Mouse (Mus musculus): Measurements from ENCODE around the gene Pthlh. TPM values are rescaled to one million over a fixed set of nuclear protein-coding genes. Genes with fewer than 3 reads are reported as not detected.
A peak's percentile ranks its signal among the peaks of the same experiment; 100 is the strongest.
"Not testable (repeated sequence)": the region's sequence is repeated elsewhere in the genome, so short reads cannot be mapped to it uniquely, and the experiment has no call there.

Pthlh gene
- 0.16 and 0.18 TPM in 2 replicates for polyA plus RNA-seq (2014; fragmentation: Nextera tagmentation; extraction: Ambion mirVana)

GRCm38 (mm10) chr6:147263587-147264565, at the start of gene Pthlh:
TSS of gene Pthlh (minus strand) at chr6:147264183.
- 1% methylated on average over 65 of the region's 68 CpGs for WGBS
- ATAC-seq (replicated peaks; ENCODE audit: low FRiP score) (peak; percentile 66), DNase-seq (ENCODE audit: low spot score) (peak; percentile 54)
- H3K4me1 ChIP-seq (replicated peaks; ENCODE audit: control insufficient read depth, insufficient read depth, low read length): no peaks in the 10 kb centered on the region
- no peak within 1 kb of the TSS for H3K9ac ChIP-seq (ENCODE audit: low read depth, low read length)
- peak within 1 kb of the TSS; percentile 66 for H3K4me2 ChIP-seq
- H3K9me3 ChIP-seq (ENCODE audit: control insufficient read depth, low read length): no peaks in the 10 kb centered on the region
- H3K4me3 ChIP-seq (ENCODE audit: low read depth, low read length): peak within 1 kb of the TSS; percentile 41
- H3K27ac ChIP-seq (ENCODE audit: low read depth, low read length): no peak within 1 kb of the TSS
- peaks cover 46% of the 10 kb centered on the region for H3K27me3 ChIP-seq (replicated peaks; ENCODE audit: control insufficient read depth, insufficient read depth, low read length)
- no peaks in the 10 kb centered on the region for H3K36me3 ChIP-seq (ENCODE audit: control insufficient read depth, insufficient read depth, low read length)

GRCm38 (mm10) chr6:147313331-147313730, 49.3 kb upstream of the Pthlh start:
- Histone ChIP-seq H3K9ac (ENCODE audit: low read depth, low read length) (no peak overlapping the region), H3K36me3 (ENCODE audit: control insufficient read depth, insufficient read depth, low read length) (no peaks in the 10 kb centered on the region), H3K9me3 (ENCODE audit: control insufficient read depth, low read length) (no peaks in the 10 kb centered on the region), H3K27me3 (replicated peaks; ENCODE audit: control insufficient read depth, insufficient read depth, low read length) (no peaks in the 10 kb centered on the region), H3K4me3 (ENCODE audit: low read depth, low read length) (no peak overlapping the region), H3K27ac (ENCODE audit: low read depth, low read length) (no peak overlapping the region), H3K4me1 (replicated peaks; ENCODE audit: control insufficient read depth, insufficient read depth, low read length) (no peaks in the 10 kb centered on the region), H3K4me2 (no peak overlapping the region)
- ATAC-seq (replicated peaks; ENCODE audit: low FRiP score) (no peak), DNase-seq (ENCODE audit: low spot score) (no peak)

- Histone ChIP-seq H3K9me3 (ENCODE audit: control insufficient read depth, low read length) (no peaks in the 10 kb centered on the region), H3K4me3 (ENCODE audit: low read depth, low read length) (no peak overlapping the region), H3K36me3 (ENCODE audit: control insufficient read depth, insufficient read depth, low read length) (no peaks in the 10 kb centered on the region), H3K9ac (ENCODE audit: low read depth, low read length) (no peak overlapping the region), H3K4me2 (no peak overlapping the region), H3K27ac (ENCODE audit: low read depth, low read length) (no peak overlapping the region), H3K27me3 (replicated peaks; ENCODE audit: control insufficient read depth, insufficient read depth, low read length) (no peaks in the 10 kb centered on the region), H3K4me1 (replicated peaks; ENCODE audit: control insufficient read depth, insufficient read depth, low read length) (no peaks in the 10 kb centered on the region)
- DNase-seq (ENCODE audit: low spot score): no peak
- 77% methylated on average over 7 of the region's 7 CpGs for WGBS
- no peak for ATAC-seq (replicated peaks; ENCODE audit: low FRiP score)
Observed at GRCm38 (mm10) chr6:147310435-147310978, 46.5 kb upstream of the Pthlh start.

GRCm38 (mm10) chr6:147310035-147310434, 46.1 kb upstream of the Pthlh start:
- Histone ChIP-seq H3K9ac (ENCODE audit: low read depth, low read length) (no peak overlapping the region), H3K4me3 (ENCODE audit: low read depth, low read length) (no peak overlapping the region), H3K36me3 (ENCODE audit: control insufficient read depth, insufficient read depth, low read length) (no peaks in the 10 kb centered on the region), H3K4me2 (no peak overlapping the region), H3K27me3 (replicated peaks; ENCODE audit: control insufficient read depth, insufficient read depth, low read length) (no peaks in the 10 kb centered on the region), H3K9me3 (ENCODE audit: control insufficient read depth, low read length) (no peaks in the 10 kb centered on the region), H3K27ac (ENCODE audit: low read depth, low read length) (no peak overlapping the region), H3K4me1 (replicated peaks; ENCODE audit: control insufficient read depth, insufficient read depth, low read length) (no peaks in the 10 kb centered on the region)
- WGBS: 79% methylated on average over 4 of the region's 4 CpGs
- DNase-seq (ENCODE audit: low spot score) (no peak), ATAC-seq (replicated peaks; ENCODE audit: low FRiP score) (no peak)

- 78% methylated on average over 4 of the region's 9 CpGs for WGBS
- H3K9me3 ChIP-seq (ENCODE audit: control insufficient read depth, low read length); H3K27ac ChIP-seq (ENCODE audit: low read depth, low read length); ATAC-seq (replicated peaks; ENCODE audit: low FRiP score); H3K36me3 ChIP-seq (ENCODE audit: control insufficient read depth, insufficient read depth, low read length); H3K4me1 ChIP-seq (replicated peaks; ENCODE audit: control insufficient read depth, insufficient read depth, low read length); H3K4me3 ChIP-seq (ENCODE audit: low read depth, low read length); DNase-seq (ENCODE audit: low spot score); H3K27me3 ChIP-seq (replicated peaks; ENCODE audit: control insufficient read depth, insufficient read depth, low read length); H3K4me2 ChIP-seq; H3K9ac ChIP-seq (ENCODE audit: low read depth, low read length): not testable (repeated sequence)
Observed at GRCm38 (mm10) chr6:147304236-147304635, 40.3 kb upstream of the Pthlh start.

- DNase-seq (ENCODE audit: low spot score) (no peak), ATAC-seq (replicated peaks; ENCODE audit: low FRiP score) (no peak)
- WGBS: 80% methylated on average over 5 of the region's 5 CpGs
- H3K36me3 ChIP-seq (ENCODE audit: control insufficient read depth, insufficient read depth, low read length): no peaks in the 10 kb centered on the region
- no peak overlapping the region for H3K4me2 ChIP-seq
- H3K9ac ChIP-seq (ENCODE audit: low read depth, low read length): no peak overlapping the region
- H3K27ac ChIP-seq (ENCODE audit: low read depth, low read length): no peak overlapping the region
- no peaks in the 10 kb centered on the region for H3K9me3 ChIP-seq (ENCODE audit: control insufficient read depth, low read length)
- H3K27me3 ChIP-seq (replicated peaks; ENCODE audit: control insufficient read depth, insufficient read depth, low read length): no peaks in the 10 kb centered on the region
- H3K4me1 ChIP-seq (replicated peaks; ENCODE audit: control insufficient read depth, insufficient read depth, low read length): no peaks in the 10 kb centered on the region
- no peak overlapping the region for H3K4me3 ChIP-seq (ENCODE audit: low read depth, low read length)
Observed at GRCm38 (mm10) chr6:147299607-147300006, 35.6 kb upstream of the Pthlh start.

GRCm38 (mm10) chr6:147279309-147279708, 15.3 kb upstream of the Pthlh start:
- no peak overlapping the region for H3K9ac ChIP-seq (ENCODE audit: low read depth, low read length)
- H3K27ac ChIP-seq (ENCODE audit: low read depth, low read length): no peak overlapping the region
- 67% methylated on average over 5 of the region's 5 CpGs for WGBS
- no peaks in the 10 kb centered on the region for H3K27me3 ChIP-seq (replicated peaks; ENCODE audit: control insufficient read depth, insufficient read depth, low read length)
- ATAC-seq (replicated peaks; ENCODE audit: low FRiP score): no peak
- H3K4me1 ChIP-seq (replicated peaks; ENCODE audit: control insufficient read depth, insufficient read depth, low read length): no peaks in the 10 kb centered on the region
- DNase-seq (ENCODE audit: low spot score): no peak
- H3K9me3 ChIP-seq (ENCODE audit: control insufficient read depth, low read length): no peaks in the 10 kb centered on the region
- no peaks in the 10 kb centered on the region for H3K36me3 ChIP-seq (ENCODE audit: control insufficient read depth, insufficient read depth, low read length)
- H3K4me3 ChIP-seq (ENCODE audit: low read depth, low read length): no peak overlapping the region
- no peak overlapping the region for H3K4me2 ChIP-seq

GRCm38 (mm10) chr6:147268143-147268790, 4.3 kb upstream of the Pthlh start:
- no peak overlapping the region for H3K4me3 ChIP-seq (ENCODE audit: low read depth, low read length)
- no peaks in the 10 kb centered on the region for H3K9me3 ChIP-seq (ENCODE audit: control insufficient read depth, low read length)
- peaks cover 27% of the 10 kb centered on the region for H3K27me3 ChIP-seq (replicated peaks; ENCODE audit: control insufficient read depth, insufficient read depth, low read length)
- H3K27ac ChIP-seq (ENCODE audit: low read depth, low read length): no peak overlapping the region
- 6% methylated on average over 19 of the region's 19 CpGs for WGBS
- no peak overlapping the region for H3K9ac ChIP-seq (ENCODE audit: low read depth, low read length)
- ATAC-seq (replicated peaks; ENCODE audit: low FRiP score): no peak
- H3K4me1 ChIP-seq (replicated peaks; ENCODE audit: control insufficient read depth, insufficient read depth, low read length): no peaks in the 10 kb centered on the region
- no peak for DNase-seq (ENCODE audit: low spot score)
- H3K36me3 ChIP-seq (ENCODE audit: control insufficient read depth, insufficient read depth, low read length): no peaks in the 10 kb centered on the region
- H3K4me2 ChIP-seq: no peak overlapping the region
